In genomic region chr4:155696261-155697255, GRCm38 (mm10) we compare ENCODE assay signal across 10 mouse cellular contexts. TPM values are rescaled to one million over a fixed set of nuclear protein-coding genes. Genes with fewer than 3 reads are reported as not detected.
DNase-seq lines count a peak whose midpoint lies in the region; ATAC-seq and TF ChIP-seq lines count a peak whose summit lies in the region.
"Had no signal": no experiment of that assay in that cellular context is flagged by ENCODE, and none has a peak within 500 bp of the region (broad histone marks: within the 10 kb centered on the region; RNA-seq: fewer than 3 reads in every experiment).

No protein-coding gene starts in this region.

- H3K4me2 ChIP-seq in limb, embryonic 14.5 days (replicated peaks; ENCODE audit: low read depth, low read length, severe bottlenecking): peak overlapping the region; percentile 10; the same call in 1 of the 2 replicates

- no peak for ATAC-seq in limb, embryonic 14.5 days (ENCODE audit: low FRiP score, low read depth)
- no peak for ATAC-seq in megakaryocyte progenitor cell, adult 5-6 weeks (replicated peaks; ENCODE audit: poor library complexity)

- DNase-seq in heart, embryonic 10.5 days (ENCODE audit: low spot score): no peak
- no peak for DNase-seq in heart, adult 18-20 months
- DNase-seq in ES-CJ7 (ENCODE audit: low read depth, low spot score): peak; percentile 82
- peak; percentile 73 for DNase-seq in cerebellum, adult 9-10 months
- no peak for DNase-seq in limb, embryonic 14.5 days (ENCODE audit: low spot score)
- no peak for DNase-seq in kidney, adult 8-10 months
- no peak for DNase-seq in natural killer cell, adult 2 months (ENCODE audit: low spot score in 2 of 2)
- DNase-seq: kidney, postnatal 10 days had no signal

- 0 out of 2 replicates have a peak overlapping the region, but pooled peaks have one; percentile 2 for H3K4me3 ChIP-seq in heart, embryonic 10.5 days
- H3K4me3 ChIP-seq in limb, embryonic 14.5 days (replicated peaks; ENCODE audit: low read length): no peak overlapping the region
- H3K4me3 ChIP-seq: erythroblast, embryonic 14.5 days had no signal

- H3K27me3 ChIP-seq in heart, embryonic 10.5 days (ENCODE audit: insufficient read depth, poor library complexity, severe bottlenecking): peaks cover 43% of the 10 kb centered on the region
- peaks cover 4% of the 10 kb centered on the region; the same call in 1 of the 2 replicates for H3K27me3 ChIP-seq in limb, embryonic 14.5 days (ENCODE audit: control insufficient read depth, insufficient read depth, low read length)

- no peak for TF ChIP-seq POLR2A in limb, embryonic 14.5 days (IDR thresholded peaks at IDR 0.05; ENCODE audit: borderline replicate concordance, extremely low read depth, insufficient read depth, insufficient read length)

- H3K36me3 ChIP-seq in heart, embryonic 10.5 days: no peaks in the 10 kb centered on the region
- no peaks in the 10 kb centered on the region; the same call in 1 of the 2 replicates for H3K36me3 ChIP-seq in limb, embryonic 14.5 days (ENCODE audit: control insufficient read depth, insufficient read depth, low read length)

- H3K4me1 ChIP-seq in heart, embryonic 10.5 days: peaks cover 27% of the 10 kb centered on the region
- peaks cover 13% of the 10 kb centered on the region for H3K4me1 ChIP-seq in limb, embryonic 14.5 days (ENCODE audit: control insufficient read depth, insufficient read depth, low read length)

- H3K9me3 ChIP-seq in heart, embryonic 10.5 days: no peaks in the 10 kb centered on the region
- H3K9me3 ChIP-seq in limb, embryonic 14.5 days (ENCODE audit: control insufficient read depth, low read length): no peaks in the 10 kb centered on the region

- H3K27ac ChIP-seq in heart, embryonic 10.5 days: no peak overlapping the region; the same call in 1 of the 2 replicates
- H3K27ac ChIP-seq in limb, embryonic 14.5 days (replicated peaks; ENCODE audit: low read depth, low read length): no peak overlapping the region

- 66% methylated on average over 16 of the region's 16 CpGs for WGBS in heart, embryonic 10.5 days
- WGBS in limb, embryonic 14.5 days: 66% methylated on average over 16 of the region's 16 CpGs

- H3K9ac ChIP-seq in limb, embryonic 14.5 days (ENCODE audit: low read depth, low read length, severe bottlenecking): no peak overlapping the region

RNA-seq across cellular contexts. Expression of gene Fndc10, which starts 2.4 kb away (rescaled TPM):
- polyA plus RNA-seq in heart, embryonic 10.5 days (2016; fragmentation: Nextera tagmentation; extraction: Ambion mirVana): 0.78 and 1.7 TPM in 2 replicates
- 1 to 10 TPM; 1.1 to 1.8 TPM for total RNA-seq in heart, adult 18-20 months (2021)
- polyA plus RNA-seq in limb, embryonic 14.5 days (2012; rRNA removed): 31.0 and 46.5 TPM in 2 replicates
- polyA plus RNA-seq in limb, embryonic 14.5 days (2014; fragmentation: Nextera tagmentation; extraction: Ambion mirVana): 8.1 and 9.4 TPM in 2 replicates
- 2.2 and 2.4 TPM in 2 replicates for total RNA-seq in megakaryocyte progenitor cell, adult 5-6 weeks (2015)
- 1.6 and 2.6 TPM in 2 replicates for total RNA-seq in megakaryocyte progenitor cell, adult 5-6 weeks (2017)

RNA-seq across cellular contexts. Expression of gene Ssu72, which starts 8.0 kb away (rescaled TPM):
- polyA plus RNA-seq in heart, embryonic 10.5 days (2016; fragmentation: Nextera tagmentation; extraction: Ambion mirVana): 146 and 152 TPM in 2 replicates
- total RNA-seq in heart, adult 18-20 months (2021): 10 to 100 TPM; 42.9 to 50.7 TPM
- polyA plus RNA-seq in limb, embryonic 14.5 days (2012; rRNA removed): 105 and 115 TPM in 2 replicates
- 131 and 135 TPM in 2 replicates for polyA plus RNA-seq in limb, embryonic 14.5 days (2014; fragmentation: Nextera tagmentation; extraction: Ambion mirVana)
- total RNA-seq in megakaryocyte progenitor cell, adult 5-6 weeks (2015): 90.2 and 93.9 TPM in 2 replicates
- total RNA-seq in megakaryocyte progenitor cell, adult 5-6 weeks (2017): 101 and 105 TPM in 2 replicates

RNA-seq across cellular contexts. Expression of gene Mib2, which starts 27.6 kb away (rescaled TPM):
- polyA plus RNA-seq in heart, embryonic 10.5 days (2016; fragmentation: Nextera tagmentation; extraction: Ambion mirVana): 15.4 and 16.8 TPM in 2 replicates
- 10 to 100 TPM; 24.1 to 24.7 TPM for total RNA-seq in heart, adult 18-20 months (2021)
- 77.4 and 97.5 TPM in 2 replicates for polyA plus RNA-seq in limb, embryonic 14.5 days (2012; rRNA removed)
- polyA plus RNA-seq in limb, embryonic 14.5 days (2014; fragmentation: Nextera tagmentation; extraction: Ambion mirVana): 29.5 and 32.1 TPM in 2 replicates
- total RNA-seq in megakaryocyte progenitor cell, adult 5-6 weeks (2015): 3.1 and 3.6 TPM in 2 replicates
- 19.7 and 24.5 TPM in 2 replicates for total RNA-seq in megakaryocyte progenitor cell, adult 5-6 weeks (2017)

RNA-seq across cellular contexts. Expression of gene Tmem240, which starts 38.0 kb away (rescaled TPM):
- polyA plus RNA-seq in heart, embryonic 10.5 days (2016; fragmentation: Nextera tagmentation; extraction: Ambion mirVana): 0.38 and 0.54 TPM in 2 replicates
- under 1 TPM; 0.25 to 0.39 TPM for total RNA-seq in heart, adult 18-20 months (2021)
- polyA plus RNA-seq in limb, embryonic 14.5 days (2012; rRNA removed): 3.7 and 4.0 TPM in 2 replicates
- 0.88 and 1.1 TPM in 2 replicates for polyA plus RNA-seq in limb, embryonic 14.5 days (2014; fragmentation: Nextera tagmentation; extraction: Ambion mirVana)
- total RNA-seq in megakaryocyte progenitor cell, adult 5-6 weeks (2015): 0.37 and 0.44 TPM in 2 replicates
- 0.04 and 0.57 TPM in 2 replicates for total RNA-seq in megakaryocyte progenitor cell, adult 5-6 weeks (2017)

RNA-seq across cellular contexts. Expression of gene Mmp23, which starts 43.4 kb away (rescaled TPM):
- 34.6 and 39.8 TPM in 2 replicates for polyA plus RNA-seq in heart, embryonic 10.5 days (2016; fragmentation: Nextera tagmentation; extraction: Ambion mirVana)
- total RNA-seq in heart, adult 18-20 months (2021): 1 to 10 TPM; 7.0 to 7.2 TPM
- polyA plus RNA-seq in limb, embryonic 14.5 days (2012; rRNA removed): 34.7 and 42.7 TPM in 2 replicates
- 17.3 and 19.8 TPM in 2 replicates for polyA plus RNA-seq in limb, embryonic 14.5 days (2014; fragmentation: Nextera tagmentation; extraction: Ambion mirVana)
- 0.12 and 0.20 TPM in 2 replicates for total RNA-seq in megakaryocyte progenitor cell, adult 5-6 weeks (2015)
- not detected in 2 replicates for total RNA-seq in megakaryocyte progenitor cell, adult 5-6 weeks (2017)
- polyA plus RNA-seq: erythroblast, embryonic 14.5 days had no signal

Comparison
In these comparisons a context has a peak if more than half of its experiments do, and no peak if none do; other contexts are left out.
1. DNase-seq: peak in ES-CJ7 (single experiment) and cerebellum, adult 9-10 months (single experiment); none in heart, embryonic 10.5 days (single experiment), heart, adult 18-20 months (0 of 2), limb, embryonic 14.5 days (single experiment), kidney, adult 8-10 months (0 of 2) and natural killer cell, adult 2 months (0 of 2).